Mouse (Mus musculus) midbrain, embryonic 10.5 days (tissue): ENCODE measurements at regions not wholly inside any gene's neighbourhood (a gene's known extent, or its start where the extent isn't known, plus 50 kb on each side); places are given as distances from the start of the nearest gene placed in this dataset.
A peak's percentile ranks its signal among the peaks of the same experiment; 100 is the strongest.

Experiments
- DNase-seq: peaks from one replicate; pipeline ENCODE4 v3.0.0-alpha.2; 2017; ENCODE audit warnings: low spot score
- H3K27ac ChIP-seq: fragments of 300-500 bp; sonication (generic); replicated peaks from 2 replicates; pipeline ENCODE4 v1.5.1; 2016; ENCODE audit warnings: mild to moderate bottlenecking
- H3K27me3 ChIP-seq: fragments of 300-500 bp; sonication (generic); 2 replicates; pipeline ENCODE4 v1.6.1; 2016; ENCODE audit warnings: low read depth, mild to moderate bottlenecking; ENCODE audit not compliant: poor library complexity, severe bottlenecking
- H3K36me3 ChIP-seq: fragments of 300-500 bp; sonication (generic); 2 replicates; pipeline ENCODE4 v1.6.1; 2016; ENCODE audit warnings: mild to moderate bottlenecking, moderate library complexity
- H3K4me1 ChIP-seq: fragments of 300-500 bp; sonication (generic); 2 replicates; pipeline ENCODE4 v1.6.1; 2016
- H3K4me3 ChIP-seq: fragments of 300-500 bp; sonication (generic); 2 replicates; pipeline ENCODE4 v1.5.1; 2016; ENCODE audit warnings: mild to moderate bottlenecking, moderate library complexity
- H3K9me3 ChIP-seq: fragments of 300-500 bp; sonication (generic); replicated peaks from 2 replicates; pipeline ENCODE4 v1.6.1; 2016; ENCODE audit warnings: mild to moderate bottlenecking
- WGBS: fragments of 180-500 bp; shearing (Covaris S2); methylation state at CpG from one replicate; pipeline ENCODE4 v1.1.7; 2016; 5-methylcytosine and 5-hydroxymethylcytosine counted together

- Histone ChIP-seq H3K36me3 (no peaks in the 10 kb centered on the region), H3K4me3 (no peak overlapping the region), H3K27ac (no peak overlapping the region), H3K27me3 (no peaks in the 10 kb centered on the region), H3K9me3 (no peaks in the 10 kb centered on the region), H3K4me1 (no peaks in the 10 kb centered on the region)
- DNase-seq: no peak
- 89% methylated on average over 7 of the region's 7 CpGs for WGBS
Observed at GRCm38 (mm10) chr4:55169063-55169462, 180.8 kb upstream of the Rad23b start.

- Histone ChIP-seq H3K9me3 (no peaks in the 10 kb centered on the region), H3K27ac (no peak overlapping the region), H3K4me3 (no peak overlapping the region), H3K36me3 (no peaks in the 10 kb centered on the region), H3K27me3 (no peaks in the 10 kb centered on the region), H3K4me1 (no peaks in the 10 kb centered on the region)
- no peak for DNase-seq
- 89% methylated on average over 6 of the region's 6 CpGs for WGBS
Observed at GRCm38 (mm10) chr4:55172334-55172891, 177.4 kb upstream of the Rad23b start.

GRCm38 (mm10) chr4:55176026-55176425 lies 173.8 kb upstream of the Rad23b start:
- 66% methylated on average over 3 of the region's 3 CpGs for WGBS
- H3K27me3 ChIP-seq: no peaks in the 10 kb centered on the region
- H3K9me3 ChIP-seq: no peaks in the 10 kb centered on the region
- DNase-seq: no peak
- no peak overlapping the region for H3K27ac ChIP-seq
- H3K4me3 ChIP-seq: no peak overlapping the region
- no peaks in the 10 kb centered on the region for H3K36me3 ChIP-seq
- H3K4me1 ChIP-seq: no peaks in the 10 kb centered on the region

GRCm38 (mm10) chr4:55179456-55179855 lies 170.4 kb upstream of the Rad23b start:
- Histone ChIP-seq H3K27me3 (no peaks in the 10 kb centered on the region), H3K36me3 (no peaks in the 10 kb centered on the region), H3K4me3 (no peak overlapping the region), H3K27ac (no peak overlapping the region), H3K9me3 (no peaks in the 10 kb centered on the region), H3K4me1 (0 out of 2 replicates have a peak, but pooled peaks cover 3% of the 10 kb centered on the region)
- 90% methylated on average over 2 of the region's 2 CpGs for WGBS
- DNase-seq: no peak

- H3K4me3 ChIP-seq: no peak overlapping the region
- no peak for DNase-seq
Observed at GRCm38 (mm10) chr4:55183519-55183918, 166.3 kb upstream of the Rad23b start.

GRCm38 (mm10) chr4:55188716-55189115 lies 161.1 kb upstream of the Rad23b start:
- Histone ChIP-seq H3K36me3 (no peaks in the 10 kb centered on the region), H3K9me3 (no peaks in the 10 kb centered on the region), H3K27ac (no peak overlapping the region), H3K4me3 (no peak overlapping the region), H3K4me1 (no peaks in the 10 kb centered on the region), H3K27me3 (no peaks in the 10 kb centered on the region)
- DNase-seq: no peak
- WGBS: 86% methylated on average over 7 of the region's 7 CpGs

More at GRCm38 (mm10) chr4:55183519-55183918, 166.3 kb upstream of the Rad23b start:
- Histone ChIP-seq H3K4me1 (0 out of 2 replicates have a peak, but pooled peaks cover 3% of the 10 kb centered on the region), H3K9me3 (no peaks in the 10 kb centered on the region), H3K36me3 (no peaks in the 10 kb centered on the region), H3K27ac (no peak overlapping the region), H3K27me3 (no peaks in the 10 kb centered on the region)
- 75% methylated on average over 3 of the region's 3 CpGs for WGBS

GRCm38 (mm10) chr4:55190586-55190985 lies 159.3 kb upstream of the Rad23b start:
- DNase-seq: no peak
- H3K27me3 ChIP-seq: no peaks in the 10 kb centered on the region
- H3K36me3 ChIP-seq: no peaks in the 10 kb centered on the region
- H3K27ac ChIP-seq: no peak overlapping the region
- H3K4me1 ChIP-seq: no peaks in the 10 kb centered on the region
- no peaks in the 10 kb centered on the region for H3K9me3 ChIP-seq
- 90% methylated on average over 6 of the region's 6 CpGs for WGBS
- no peak overlapping the region for H3K4me3 ChIP-seq

GRCm38 (mm10) chr4:55194061-55194460 lies 155.8 kb upstream of the Rad23b start:
- no peak overlapping the region for H3K27ac ChIP-seq
- no peaks in the 10 kb centered on the region for H3K4me1 ChIP-seq
- no peaks in the 10 kb centered on the region for H3K36me3 ChIP-seq
- no peak overlapping the region for H3K4me3 ChIP-seq
- no peak for DNase-seq
- H3K27me3 ChIP-seq: no peaks in the 10 kb centered on the region
- H3K9me3 ChIP-seq: no peaks in the 10 kb centered on the region
- WGBS: 97% methylated on average over 1 of the region's 1 CpGs

GRCm38 (mm10) chr4:55194552-55194951 lies 155.3 kb upstream of the Rad23b start:
- Histone ChIP-seq H3K9me3 (no peaks in the 10 kb centered on the region), H3K27ac (no peak overlapping the region), H3K4me1 (no peaks in the 10 kb centered on the region), H3K36me3 (no peaks in the 10 kb centered on the region), H3K27me3 (no peaks in the 10 kb centered on the region), H3K4me3 (no peak overlapping the region)
- 90% methylated on average over 4 of the region's 4 CpGs for WGBS
- no peak for DNase-seq

GRCm38 (mm10) chr4:55203731-55204710 lies 145.8 kb upstream of the Rad23b start:
- H3K27me3 ChIP-seq: peaks cover 24% of the 10 kb centered on the region
- H3K9me3 ChIP-seq: no peaks in the 10 kb centered on the region
- H3K4me3 ChIP-seq: no peak overlapping the region
- peak; percentile 19 for DNase-seq
- H3K36me3 ChIP-seq: no peaks in the 10 kb centered on the region
- WGBS: 45% methylated on average over 20 of the region's 20 CpGs
- peaks cover 33% of the 10 kb centered on the region for H3K4me1 ChIP-seq
- peak overlapping the region; percentile 74 for H3K27ac ChIP-seq

GRCm38 (mm10) chr4:55206226-55206625 lies 143.6 kb upstream of the Rad23b start:
- peaks cover 47% of the 10 kb centered on the region for H3K4me1 ChIP-seq
- no peak overlapping the region for H3K27ac ChIP-seq
- no peaks in the 10 kb centered on the region for H3K9me3 ChIP-seq
- peaks cover 42% of the 10 kb centered on the region for H3K27me3 ChIP-seq
- no peaks in the 10 kb centered on the region for H3K36me3 ChIP-seq
- WGBS: 87% methylated on average over 3 of the region's 3 CpGs
- no peak overlapping the region for H3K4me3 ChIP-seq
- DNase-seq: no peak

GRCm38 (mm10) chr4:55207749-55208385 lies 142.0 kb upstream of the Rad23b start:
- H3K9me3 ChIP-seq: no peaks in the 10 kb centered on the region
- peak overlapping the region; percentile 37; the same call in 1 of the 2 replicates for H3K4me3 ChIP-seq
- peaks cover 47% of the 10 kb centered on the region for H3K4me1 ChIP-seq
- peak; percentile 56 for DNase-seq
- peak overlapping the region; percentile 89 for H3K27ac ChIP-seq
- WGBS: 26% methylated on average over 13 of the region's 13 CpGs
- no peaks in the 10 kb centered on the region for H3K36me3 ChIP-seq
- peaks cover 48% of the 10 kb centered on the region for H3K27me3 ChIP-seq
